Mouse (Mus musculus): ENCODE results near the gene Chad. TPM values are rescaled to one million over a fixed set of nuclear protein-coding genes. Genes with fewer than 3 reads are reported as not detected.
A peak's percentile ranks its signal among the peaks of the same experiment; 100 is the strongest.

The Chad gene
- 0.53 and 0.55 TPM in 2 replicates for polyA plus RNA-seq (2014; fragmentation: Nextera tagmentation; extraction: Ambion mirVana)

DNA sequence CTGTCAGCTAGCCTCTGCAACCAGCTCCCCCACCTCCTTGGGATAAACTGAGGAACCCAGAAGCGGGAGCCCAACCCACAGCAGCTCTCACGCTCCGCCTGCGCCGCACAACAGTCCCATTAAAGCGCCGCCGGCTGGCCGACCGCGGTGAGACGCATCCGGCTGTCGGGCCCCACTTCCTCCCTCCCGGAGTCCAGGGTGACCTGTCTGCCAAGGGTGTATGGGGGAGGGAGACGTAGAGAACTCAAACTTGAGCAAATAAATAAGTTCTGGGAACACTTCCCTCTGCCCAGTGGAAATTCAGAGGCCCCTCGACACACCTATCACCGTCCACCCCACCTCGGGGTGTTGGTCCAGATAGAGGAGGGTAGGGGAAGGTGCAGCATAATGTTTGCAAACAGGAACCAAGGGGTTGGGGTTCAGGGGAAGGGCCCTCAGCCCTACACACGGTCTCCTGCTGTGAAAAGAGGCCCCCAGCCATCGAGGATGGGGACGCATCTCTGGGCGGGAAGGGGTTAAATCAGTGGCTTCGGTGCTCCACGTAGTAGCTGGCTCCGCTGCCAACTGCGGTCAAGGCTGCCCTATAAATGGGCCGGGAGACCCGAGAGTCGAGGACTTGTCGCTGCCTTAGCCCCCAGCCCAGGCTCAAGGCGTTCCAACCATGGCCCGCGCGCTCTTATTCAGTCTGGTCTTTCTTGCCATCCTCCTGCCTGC, at the start of gene Chad:
Gene Chad, plus strand, starts transcription at position 611 of the 714 bp plus-strand sequence.
- H3K4me1 ChIP-seq (ENCODE audit: control insufficient read depth, insufficient read depth, low read length), result peaks cover 17% of the 10 kb centered on the region
- H3K4me2 ChIP-seq (ENCODE audit: low read depth, severe bottlenecking), result peak within 1 kb of the TSS; percentile 54
- no peak within 1 kb of the TSS for H3K27ac ChIP-seq (replicated peaks; ENCODE audit: low read depth, low read length)
- peak within 1 kb of the TSS; percentile 19 for H3K4me3 ChIP-seq (ENCODE audit: low read depth, low read length)
- H3K36me3 ChIP-seq (ENCODE audit: control insufficient read depth, insufficient read depth, low read length), result no peaks in the 10 kb centered on the region
- no peaks in the 10 kb centered on the region for H3K9me3 ChIP-seq (ENCODE audit: control insufficient read depth, low read length)
- peaks cover 14% of the 10 kb centered on the region; the same call in 1 of the 2 replicates for H3K27me3 ChIP-seq (ENCODE audit: control insufficient read depth, insufficient read depth, low read length)
- ATAC-seq (ENCODE audit: insufficient number of reproducible peaks, low FRiP score, low TSS enrichment, low read depth) (peak; percentile 8; the same call in 1 of the 2 replicates), DNase-seq (ENCODE audit: low spot score) (peak; percentile 71)
- peak within 1 kb of the TSS; percentile 43 for H3K9ac ChIP-seq (ENCODE audit: low read length)
- 2% methylated on average over 35 of the region's 35 CpGs for WGBS

DNA sequence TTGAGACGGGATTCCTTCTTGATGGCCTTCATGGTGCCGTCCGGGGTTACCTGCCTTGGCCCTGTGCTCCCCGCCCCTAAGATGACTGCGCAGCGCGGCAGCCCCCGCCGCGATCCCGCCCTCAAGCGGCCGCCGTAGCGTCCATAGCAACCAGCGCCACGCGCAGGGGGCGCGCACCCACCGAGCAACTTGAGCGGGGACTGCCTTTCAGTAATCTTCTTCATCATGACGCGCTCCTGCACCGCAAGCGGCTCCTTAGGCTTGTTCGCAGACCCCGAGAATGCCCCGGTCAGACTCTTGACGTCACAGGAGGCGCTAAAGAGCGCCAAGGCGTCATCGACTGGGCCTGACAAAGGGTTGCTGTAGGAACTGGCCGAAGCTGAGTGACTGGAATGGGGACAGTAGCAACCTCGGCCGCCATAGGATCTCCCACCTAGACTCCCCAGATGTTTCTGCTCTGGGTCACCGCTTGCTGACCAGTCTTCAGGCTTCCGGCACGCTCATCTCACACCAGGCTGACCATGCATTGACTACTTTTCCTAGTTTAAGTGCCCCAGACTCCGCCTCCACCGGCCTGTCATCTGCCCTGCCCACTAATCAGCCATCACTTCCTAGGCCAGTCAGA, 43.5 kb upstream of the Chad start, which contains the start of gene Mycbpap:
Gene Mycbpap, minus strand, starts transcription at position 524 of the 625 bp plus-strand sequence.
- peak within 1 kb of the TSS; percentile 58 for H3K4me3 ChIP-seq (ENCODE audit: low read depth, low read length)
- H3K9ac ChIP-seq (ENCODE audit: low read length), result peak within 1 kb of the TSS; percentile 70
- WGBS, result under 1% methylated on average over 42 of the region's 42 CpGs
- ATAC-seq (ENCODE audit: insufficient number of reproducible peaks, low FRiP score, low TSS enrichment, low read depth) (peak; percentile 62), DNase-seq (ENCODE audit: low spot score) (peak; percentile 80)
- no peaks in the 10 kb centered on the region for H3K36me3 ChIP-seq (ENCODE audit: control insufficient read depth, insufficient read depth, low read length)
- no peak within 1 kb of the TSS for H3K27ac ChIP-seq (replicated peaks; ENCODE audit: low read depth, low read length)
- no peaks in the 10 kb centered on the region for H3K9me3 ChIP-seq (ENCODE audit: control insufficient read depth, low read length)
- H3K4me1 ChIP-seq (ENCODE audit: control insufficient read depth, insufficient read depth, low read length), result peaks cover 11% of the 10 kb centered on the region
- no peaks in the 10 kb centered on the region for H3K27me3 ChIP-seq (ENCODE audit: control insufficient read depth, insufficient read depth, low read length)
- H3K4me2 ChIP-seq (ENCODE audit: low read depth, severe bottlenecking), result peak within 1 kb of the TSS; percentile 89

DNA sequence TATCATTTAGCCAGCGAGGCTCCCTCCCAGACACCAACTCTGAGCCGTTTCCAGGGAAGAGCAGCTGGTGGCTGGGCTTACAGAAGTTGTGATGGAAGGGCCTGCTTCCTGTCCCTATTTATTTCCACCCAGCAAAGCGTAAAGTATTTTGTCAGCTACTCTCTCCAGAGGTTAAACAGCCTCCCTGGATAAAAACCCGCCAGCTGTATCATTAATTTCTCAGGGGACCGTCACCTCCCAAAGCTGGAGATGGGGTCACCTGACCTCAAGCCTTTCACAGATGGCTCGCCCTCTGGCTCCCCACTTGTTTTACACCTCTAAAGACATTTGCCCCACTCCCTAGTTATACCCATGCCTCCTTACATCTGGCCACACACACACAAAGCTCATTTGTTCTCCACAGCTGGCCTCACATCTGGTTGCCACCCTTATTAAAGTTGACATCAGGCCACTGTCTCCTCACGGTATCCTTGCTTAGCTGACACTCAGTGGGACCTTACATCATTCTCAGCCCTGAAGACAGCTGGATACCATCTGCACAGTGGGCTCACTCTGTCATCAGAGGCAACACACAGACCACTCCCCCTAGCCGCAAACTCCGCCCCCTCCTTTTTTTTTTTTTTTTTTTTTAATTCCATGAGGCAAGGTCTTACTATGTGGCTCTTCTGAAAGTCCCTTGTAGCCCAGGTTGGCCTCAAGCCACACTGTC, 38.5 kb upstream of the Chad start:
- WGBS, result 23% methylated on average over 9 of the region's 9 CpGs
- DNase-seq (ENCODE audit: low spot score) (peak; percentile 71), ATAC-seq (ENCODE audit: insufficient number of reproducible peaks, low FRiP score, low TSS enrichment, low read depth) (peak; percentile 71)
- Histone ChIP-seq H3K9me3 (ENCODE audit: control insufficient read depth, low read length) (no peaks in the 10 kb centered on the region), H3K9ac (ENCODE audit: low read length) (no peak overlapping the region), H3K4me1 (ENCODE audit: control insufficient read depth, insufficient read depth, low read length) (peaks cover 21% of the 10 kb centered on the region), H3K36me3 (ENCODE audit: control insufficient read depth, insufficient read depth, low read length) (no peaks in the 10 kb centered on the region), H3K27me3 (ENCODE audit: control insufficient read depth, insufficient read depth, low read length) (no peaks in the 10 kb centered on the region), H3K27ac (replicated peaks; ENCODE audit: low read depth, low read length) (peak overlapping the region; percentile 58; the same call in 1 of the 2 replicates), H3K4me2 (ENCODE audit: low read depth, severe bottlenecking) (no peak overlapping the region), H3K4me3 (ENCODE audit: low read depth, low read length) (no peak overlapping the region)

DNA sequence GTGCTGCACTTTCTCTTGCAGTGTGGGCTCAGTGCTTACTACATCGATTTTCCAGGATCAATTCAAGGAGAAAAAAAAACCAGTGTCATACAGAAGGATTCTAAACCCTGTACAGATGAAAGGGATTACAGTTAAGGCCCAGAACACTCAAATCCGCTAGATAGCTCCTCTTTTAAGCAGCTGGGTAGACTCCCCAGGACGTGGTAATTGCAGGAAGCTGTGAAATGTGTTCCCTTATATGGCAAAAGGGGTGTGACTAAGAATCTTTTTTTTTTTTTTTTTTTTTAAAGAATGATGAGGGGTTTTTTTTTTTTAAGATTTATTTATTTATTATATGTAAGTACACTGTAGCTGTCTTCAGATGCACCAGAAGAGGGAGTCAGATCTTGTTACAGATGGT, 36.0 kb upstream of the Chad start:
- H3K4me3 ChIP-seq (ENCODE audit: low read depth, low read length), result no peak overlapping the region
- WGBS, result 32% methylated on average over 3 of the region's 3 CpGs
- H3K36me3 ChIP-seq (ENCODE audit: control insufficient read depth, insufficient read depth, low read length), result no peaks in the 10 kb centered on the region
- H3K27me3 ChIP-seq (ENCODE audit: control insufficient read depth, insufficient read depth, low read length), result no peaks in the 10 kb centered on the region
- H3K9me3 ChIP-seq (ENCODE audit: control insufficient read depth, low read length), result no peaks in the 10 kb centered on the region
- no peak overlapping the region for H3K4me2 ChIP-seq (ENCODE audit: low read depth, severe bottlenecking)
- H3K4me1 ChIP-seq (ENCODE audit: control insufficient read depth, insufficient read depth, low read length), result peaks cover 21% of the 10 kb centered on the region
- ATAC-seq (ENCODE audit: insufficient number of reproducible peaks, low FRiP score, low TSS enrichment, low read depth) (no peak), DNase-seq (ENCODE audit: low spot score) (no peak)
- no peak overlapping the region for H3K27ac ChIP-seq (replicated peaks; ENCODE audit: low read depth, low read length)
- no peak overlapping the region for H3K9ac ChIP-seq (ENCODE audit: low read length)

DNA sequence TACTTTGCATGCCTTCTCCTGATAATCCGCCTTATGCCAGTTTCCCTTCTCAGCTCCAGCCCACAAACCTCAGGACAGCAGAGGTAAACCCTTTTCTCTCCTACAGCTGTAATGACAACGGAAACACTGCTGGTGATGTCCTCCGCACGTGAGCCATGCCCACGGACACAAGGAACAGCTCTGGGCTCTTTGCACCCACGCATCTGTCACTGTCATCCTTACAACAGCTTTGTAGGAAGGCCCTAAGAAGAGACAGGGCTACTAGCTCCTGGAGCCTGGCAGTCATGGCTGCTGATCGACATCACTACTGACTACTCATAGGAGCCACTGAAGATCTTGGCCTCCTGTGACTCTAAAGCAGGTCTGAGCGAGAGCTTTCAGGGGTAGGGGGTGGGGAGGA, 31.7 kb upstream of the Chad start:
- Histone ChIP-seq H3K4me1 (ENCODE audit: control insufficient read depth, insufficient read depth, low read length) (no peaks in the 10 kb centered on the region), H3K27ac (replicated peaks; ENCODE audit: low read depth, low read length) (no peak overlapping the region), H3K36me3 (ENCODE audit: control insufficient read depth, insufficient read depth, low read length) (no peaks in the 10 kb centered on the region), H3K4me2 (ENCODE audit: low read depth, severe bottlenecking) (no peak overlapping the region), H3K27me3 (ENCODE audit: control insufficient read depth, insufficient read depth, low read length) (no peaks in the 10 kb centered on the region), H3K9ac (ENCODE audit: low read length) (no peak overlapping the region), H3K9me3 (ENCODE audit: control insufficient read depth, low read length) (no peaks in the 10 kb centered on the region), H3K4me3 (ENCODE audit: low read depth, low read length) (no peak overlapping the region)
- ATAC-seq (ENCODE audit: insufficient number of reproducible peaks, low FRiP score, low TSS enrichment, low read depth), result no peak
- DNase-seq (ENCODE audit: low spot score), result no peak
- WGBS, result 81% methylated on average over 8 of the region's 8 CpGs

DNA sequence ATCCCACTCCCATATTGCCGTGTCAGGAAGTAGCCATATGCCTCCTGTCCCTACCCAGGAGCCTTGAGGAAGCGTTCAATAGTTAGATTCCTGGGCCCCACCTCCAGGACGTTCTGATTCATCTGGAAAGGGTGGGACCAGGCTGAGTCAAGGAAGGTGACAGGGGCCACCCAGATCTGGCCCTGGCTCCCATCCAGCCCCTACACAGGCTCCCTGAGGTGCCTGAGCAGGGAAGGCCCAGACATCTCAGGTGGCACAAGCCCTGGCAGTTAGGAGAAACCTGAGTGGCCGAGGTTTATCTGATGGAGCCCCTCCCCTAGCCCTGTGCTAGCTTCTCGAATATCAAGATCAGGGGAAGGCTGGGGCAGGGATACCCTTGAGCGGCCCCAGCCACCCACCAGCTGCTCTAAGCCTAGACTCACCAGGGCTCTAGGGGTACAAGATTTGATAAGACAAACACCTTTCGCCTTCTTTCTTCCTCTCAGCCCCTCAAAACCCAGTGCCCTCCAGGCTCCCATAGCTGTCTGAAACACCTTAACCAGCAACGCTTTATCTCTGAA, 26.0 kb upstream of the Chad start:
- Histone ChIP-seq H3K9ac (ENCODE audit: low read length) (no peak overlapping the region), H3K9me3 (ENCODE audit: control insufficient read depth, low read length) (no peaks in the 10 kb centered on the region), H3K4me3 (ENCODE audit: low read depth, low read length) (no peak overlapping the region), H3K36me3 (ENCODE audit: control insufficient read depth, insufficient read depth, low read length) (0 out of 2 replicates have a peak, but pooled peaks cover 2% of the 10 kb centered on the region), H3K4me1 (ENCODE audit: control insufficient read depth, insufficient read depth, low read length) (no peaks in the 10 kb centered on the region), H3K27me3 (ENCODE audit: control insufficient read depth, insufficient read depth, low read length) (no peaks in the 10 kb centered on the region), H3K27ac (replicated peaks; ENCODE audit: low read depth, low read length) (no peak overlapping the region), H3K4me2 (ENCODE audit: low read depth, severe bottlenecking) (no peak overlapping the region)
- WGBS, result 58% methylated on average over 8 of the region's 8 CpGs
- no peak for ATAC-seq (ENCODE audit: insufficient number of reproducible peaks, low FRiP score, low TSS enrichment, low read depth)
- no peak for DNase-seq (ENCODE audit: low spot score)

DNA sequence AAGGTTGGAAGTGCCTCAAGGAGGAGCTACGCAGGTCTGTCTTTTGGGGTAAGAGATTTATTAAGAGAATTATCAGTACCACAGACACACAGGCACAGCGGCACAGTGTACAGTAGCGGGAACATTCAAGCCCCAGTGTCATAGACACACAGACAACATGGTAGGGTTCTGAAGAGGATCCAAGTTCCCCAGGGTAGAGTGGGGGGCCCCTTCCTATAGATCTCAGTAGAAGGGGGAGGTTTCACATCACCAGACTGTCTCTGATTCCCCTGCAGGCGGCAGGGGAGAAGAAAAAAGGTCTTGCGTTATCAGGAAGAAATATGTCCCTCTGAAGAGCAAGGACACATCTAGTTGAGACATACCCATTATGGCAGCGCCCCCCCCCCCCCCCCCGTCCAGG, 25.1 kb upstream of the Chad start:
- H3K9me3 ChIP-seq (ENCODE audit: control insufficient read depth, low read length), result no peaks in the 10 kb centered on the region
- DNase-seq (ENCODE audit: low spot score) (no peak), ATAC-seq (ENCODE audit: insufficient number of reproducible peaks, low FRiP score, low TSS enrichment, low read depth) (no peak)
- 0 out of 2 replicates have a peak, but pooled peaks cover 2% of the 10 kb centered on the region for H3K36me3 ChIP-seq (ENCODE audit: control insufficient read depth, insufficient read depth, low read length)
- H3K27ac ChIP-seq (replicated peaks; ENCODE audit: low read depth, low read length), result no peak overlapping the region
- H3K4me3 ChIP-seq (ENCODE audit: low read depth, low read length), result no peak overlapping the region
- 80% methylated on average over 7 of the region's 7 CpGs for WGBS
- no peaks in the 10 kb centered on the region for H3K27me3 ChIP-seq (ENCODE audit: control insufficient read depth, insufficient read depth, low read length)
- H3K4me2 ChIP-seq (ENCODE audit: low read depth, severe bottlenecking), result no peak overlapping the region
- H3K4me1 ChIP-seq (ENCODE audit: control insufficient read depth, insufficient read depth, low read length), result no peaks in the 10 kb centered on the region
- H3K9ac ChIP-seq (ENCODE audit: low read length), result no peak overlapping the region

DNA sequence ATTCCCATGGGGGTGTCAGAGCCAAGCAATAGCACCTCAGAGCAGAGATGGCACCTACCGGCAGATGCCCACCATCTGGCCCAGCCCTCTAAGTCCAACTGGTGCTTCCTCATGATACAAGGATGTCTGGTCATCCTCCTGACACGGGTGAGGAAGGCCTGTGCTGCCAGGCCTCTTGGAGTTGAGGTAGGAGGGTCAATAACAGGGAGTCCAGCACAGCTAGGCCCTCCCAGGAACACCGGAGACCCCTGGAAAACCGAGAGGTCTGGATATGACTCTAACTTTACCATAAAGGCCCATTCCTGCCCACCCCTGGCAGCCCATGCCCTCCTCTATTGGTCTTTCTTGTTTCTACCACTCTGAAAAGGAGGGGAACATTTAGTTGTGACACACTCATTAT, 22.4 kb upstream of the Chad start:
- WGBS, result 89% methylated on average over 4 of the region's 4 CpGs
- H3K9me3 ChIP-seq (ENCODE audit: control insufficient read depth, low read length), result no peaks in the 10 kb centered on the region

More for the DNA sequence above, 22.4 kb upstream of the Chad start:
- H3K4me2 ChIP-seq (ENCODE audit: low read depth, severe bottlenecking), result no peak overlapping the region
- ATAC-seq (ENCODE audit: insufficient number of reproducible peaks, low FRiP score, low TSS enrichment, low read depth) (no peak), DNase-seq (ENCODE audit: low spot score) (no peak)
- no peak overlapping the region for H3K9ac ChIP-seq (ENCODE audit: low read length)
- no peak overlapping the region for H3K4me3 ChIP-seq (ENCODE audit: low read depth, low read length)
- 0 out of 2 replicates have a peak, but pooled peaks cover 2% of the 10 kb centered on the region for H3K36me3 ChIP-seq (ENCODE audit: control insufficient read depth, insufficient read depth, low read length)
- no peaks in the 10 kb centered on the region for H3K27me3 ChIP-seq (ENCODE audit: control insufficient read depth, insufficient read depth, low read length)
- H3K4me1 ChIP-seq (ENCODE audit: control insufficient read depth, insufficient read depth, low read length), result no peaks in the 10 kb centered on the region
- H3K27ac ChIP-seq (replicated peaks; ENCODE audit: low read depth, low read length), result no peak overlapping the region

Measured in limb, embryonic 11.5 days (tissue).